ENCODE assay signal across 8 mouse cellular contexts in the genomic region with DNA sequence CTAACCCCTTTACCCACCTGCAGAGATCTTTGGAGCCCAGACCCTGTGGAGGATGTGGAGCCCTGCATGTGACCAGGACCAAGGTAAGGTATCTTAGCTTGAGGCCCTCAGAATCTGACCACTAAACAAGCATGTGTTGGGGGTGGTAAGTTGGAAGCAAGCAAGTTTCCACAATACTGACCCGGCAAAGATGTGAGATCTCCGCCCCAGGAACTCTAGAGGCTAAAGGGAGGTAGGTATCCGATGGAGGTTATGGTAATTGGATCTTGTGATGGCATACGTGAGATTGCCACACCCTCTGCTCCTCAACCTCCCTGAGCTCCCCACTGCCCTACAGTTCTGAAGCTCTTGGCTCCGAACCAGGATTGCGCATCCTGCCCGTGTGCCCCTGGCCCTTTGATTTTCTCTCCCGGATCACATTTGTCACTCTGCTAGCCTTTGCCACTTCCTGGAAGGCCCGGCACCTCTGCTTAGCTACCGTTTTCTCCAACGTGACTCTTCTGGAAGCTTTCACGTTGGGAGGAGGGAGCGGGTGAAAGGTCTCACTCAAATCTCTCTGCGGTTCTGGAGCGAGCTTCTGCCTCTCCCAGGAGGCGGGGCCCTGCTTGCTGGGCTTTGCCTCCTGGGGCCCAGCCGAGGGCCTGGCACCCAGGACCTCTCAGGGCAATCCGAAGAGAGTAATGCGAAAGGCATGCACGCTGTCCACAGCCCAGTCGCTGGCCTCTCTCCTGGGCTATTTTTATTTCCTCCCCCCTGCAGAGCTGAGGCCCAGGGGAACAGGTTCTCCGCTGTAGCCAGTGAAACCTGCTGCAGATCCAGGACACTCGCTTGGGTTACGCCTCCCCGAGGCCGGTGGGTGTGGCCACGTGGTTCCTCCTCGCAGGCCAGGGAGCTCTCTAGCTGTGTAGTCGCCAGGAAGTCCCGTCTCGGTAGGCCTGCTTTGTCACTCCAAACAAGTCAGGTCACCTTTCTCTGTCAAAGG. TPM values are rescaled to one million over a fixed set of nuclear protein-coding genes. Genes with fewer than 3 reads are reported as not detected.
DNase-seq lines count a peak whose midpoint lies in the region; ATAC-seq and TF ChIP-seq lines count a peak whose summit lies in the region.

No protein-coding gene starts in this region.

- DNase-seq in MN1 (ENCODE audit: low spot score) = peak; percentile 88
- peak; percentile 55 for DNase-seq in brain, embryonic 14.5 days (ENCODE audit: low read depth)
- DNase-seq in forebrain, embryonic 11.5 days (ENCODE audit: low spot score) = peak; percentile 81
- DNase-seq in heart, postnatal 14 days = peak; percentile 85 to 89
- DNase-seq in kidney, postnatal 4 days = peak; percentile 87 to 93
- DNase-seq in mesoderm, embryonic 11.5 days (ENCODE audit: low read depth, low spot score) = peak; percentile 67
- DNase-seq in frontal cortex, postnatal 25 days (ENCODE audit: low spot score in 2 of 2) = no peak

- intact Hi-C loops in heart, postnatal 14 days (cut with DNase I) = loop anchor here (2.0 kb wide), 1 partner anchor 16 kb away; the partner anchor contains the start of gene D5Ertd579e

- TF ChIP-seq CTCF in brain, embryonic 14.5 days (IDR thresholded peaks at IDR 0.05; ENCODE audit: borderline replicate concordance, extremely low read depth, insufficient read depth, insufficient read length) = no peak
- TF ChIP-seq CTCF in small intestine, adult 2 months (IDR thresholded peaks at IDR 0.05; ENCODE audit: extremely low read depth, insufficient read length, insufficient replicate concordance, low read depth, low read length) = no peak

- no peaks in the 10 kb centered on the region for H3K27me3 ChIP-seq in forebrain, embryonic 11.5 days (ENCODE audit: control insufficient read depth, insufficient read depth, low read length)
- no peaks in the 10 kb centered on the region for H3K27me3 ChIP-seq in small intestine, adult 2 months (ENCODE audit: control insufficient read depth, insufficient read depth, low read length)

- no peak for TF ChIP-seq POLR2A in brain, embryonic 14.5 days (IDR thresholded peaks at IDR 0.05; ENCODE audit: borderline replicate concordance, extremely low read depth, insufficient read depth, insufficient read length, poor library complexity, severe bottlenecking)
- TF ChIP-seq POLR2A in small intestine, adult 2 months (IDR thresholded peaks at IDR 0.05; ENCODE audit: low read depth, low read length) = peak; percentile 81

- H3K27ac ChIP-seq in forebrain, embryonic 11.5 days (ENCODE audit: low read depth, low read length) = no peak overlapping the region
- H3K27ac ChIP-seq in small intestine, adult 2 months (ENCODE audit: insufficient read depth, low read depth, low read length) = peak overlapping the region; percentile 80

- peak overlapping the region; percentile 58 for H3K4me2 ChIP-seq in forebrain, embryonic 11.5 days (ENCODE audit: low read depth, low read length, severe bottlenecking)

- no peaks in the 10 kb centered on the region for H3K36me3 ChIP-seq in forebrain, embryonic 11.5 days (ENCODE audit: control insufficient read depth, insufficient read depth, low read length)
- H3K36me3 ChIP-seq in small intestine, adult 2 months (ENCODE audit: control insufficient read depth, insufficient read depth, low read length) = no peaks in the 10 kb centered on the region

- H3K4me3 ChIP-seq in forebrain, embryonic 11.5 days (ENCODE audit: low read depth, low read length) = peak overlapping the region; percentile 18
- peak overlapping the region; percentile 56 for H3K4me3 ChIP-seq in small intestine, adult 2 months (ENCODE audit: low read depth, low read length)

- peak; percentile 76 for ATAC-seq in forebrain, embryonic 11.5 days (replicated peaks; ENCODE audit: low FRiP score)

- WGBS in forebrain, embryonic 11.5 days = 10% methylated on average over 31 of the region's 31 CpGs
- WGBS in small intestine, adult 2 months = 4% methylated on average over 31 of the region's 31 CpGs

- H3K4me1 ChIP-seq in forebrain, embryonic 11.5 days (replicated peaks; ENCODE audit: control insufficient read depth, insufficient read depth, low read length) = peaks cover 2% of the 10 kb centered on the region; the same call in 1 of the 2 replicates
- H3K4me1 ChIP-seq in small intestine, adult 2 months (ENCODE audit: control insufficient read depth, insufficient read depth, insufficient read length, low read length) = peaks cover 20% of the 10 kb centered on the region

- H3K9me3 ChIP-seq in forebrain, embryonic 11.5 days (ENCODE audit: control insufficient read depth, low read length) = no peaks in the 10 kb centered on the region

- peak overlapping the region; percentile 55 for H3K9ac ChIP-seq in forebrain, embryonic 11.5 days (ENCODE audit: low read length)

RNA-seq across cellular contexts. Expression of gene D5Ertd579e, which starts 17.0 kb away (rescaled TPM):
- polyA plus RNA-seq in brain, embryonic 14.5 days (2012; rRNA removed) = 34.8 and 58.3 TPM in 2 replicates
- 39.9 and 41.9 TPM in 2 replicates for polyA plus RNA-seq in forebrain, embryonic 11.5 days (2014; fragmentation: Nextera tagmentation; extraction: Ambion mirVana)
- 10 to 100 TPM; 88.3 to 89.1 TPM for total RNA-seq in heart, postnatal 14 days (2021)
- 14.4 and 27.4 TPM in 2 replicates for polyA plus RNA-seq in small intestine, adult 2 months (2012; rRNA removed)

RNA-seq across cellular contexts. Expression of gene Bloc1s4, which starts 35.6 kb away (rescaled TPM):
- polyA plus RNA-seq in brain, embryonic 14.5 days (2012; rRNA removed) = 22.9 and 34.5 TPM in 2 replicates
- polyA plus RNA-seq in forebrain, embryonic 11.5 days (2014; fragmentation: Nextera tagmentation; extraction: Ambion mirVana) = 22.9 and 25.6 TPM in 2 replicates
- 10 to 100 TPM; 11.9 to 12.2 TPM for total RNA-seq in heart, postnatal 14 days (2021)
- 30.4 and 31.0 TPM in 2 replicates for polyA plus RNA-seq in small intestine, adult 2 months (2012; rRNA removed)

Comparison
In these comparisons a context has a peak if more than half of its experiments do, and no peak if none do; other contexts are left out.
1. DNase-seq: peak in MN1 (single experiment), brain, embryonic 14.5 days (single experiment), forebrain, embryonic 11.5 days (single experiment), heart, postnatal 14 days (2 of 2), kidney, postnatal 4 days (2 of 2) and mesoderm, embryonic 11.5 days (single experiment); none in frontal cortex, postnatal 25 days (0 of 2).